Mouse (Mus musculus) E14TG2a.4 (cell line): ENCODE data around the gene Dnajb2.

Experiments used
- H3K27me3 ChIP-seq: 2 replicates; pipeline ENCODE4 v1.6.1; 2014; ENCODE audit warnings: low read length, control low read depth; ENCODE audit not compliant: insufficient read depth
- H3K36me3 ChIP-seq: 2 replicates; pipeline ENCODE4 v1.6.1; 2014; ENCODE audit warnings: low read length, control low read depth; ENCODE audit not compliant: insufficient read depth
- H3K4me1 ChIP-seq: replicated peaks from 2 replicates; pipeline ENCODE4 v1.6.1; 2014; ENCODE audit warnings: low read depth, low read length, control low read depth
- H3K4me3 ChIP-seq: replicated peaks from 2 replicates; pipeline ENCODE4 v1.5.1; 2014; ENCODE audit warnings: mild to moderate bottlenecking, low read length
- H3K9me3 ChIP-seq: 2 replicates; pipeline ENCODE4 v1.6.1; 2014; ENCODE audit warnings: low read length, control low read depth
- CTCF ChIP-seq: conservative IDR thresholded peaks from 2 replicates; pipeline ENCODE4 v1.5.1; 2014; ENCODE audit warnings: low read length
- NANOG ChIP-seq: IDR thresholded peaks from 2 replicates; pipeline ENCODE4 v1.6.1; 2014; ENCODE audit warnings: borderline replicate concordance, low read length, mixed read lengths
- POU5F1 ChIP-seq: IDR thresholded peaks from 2 replicates; pipeline ENCODE4 v1.6.1; 2014; ENCODE audit warnings: low read length, borderline replicate concordance

Gene Dnajb2

DNA sequence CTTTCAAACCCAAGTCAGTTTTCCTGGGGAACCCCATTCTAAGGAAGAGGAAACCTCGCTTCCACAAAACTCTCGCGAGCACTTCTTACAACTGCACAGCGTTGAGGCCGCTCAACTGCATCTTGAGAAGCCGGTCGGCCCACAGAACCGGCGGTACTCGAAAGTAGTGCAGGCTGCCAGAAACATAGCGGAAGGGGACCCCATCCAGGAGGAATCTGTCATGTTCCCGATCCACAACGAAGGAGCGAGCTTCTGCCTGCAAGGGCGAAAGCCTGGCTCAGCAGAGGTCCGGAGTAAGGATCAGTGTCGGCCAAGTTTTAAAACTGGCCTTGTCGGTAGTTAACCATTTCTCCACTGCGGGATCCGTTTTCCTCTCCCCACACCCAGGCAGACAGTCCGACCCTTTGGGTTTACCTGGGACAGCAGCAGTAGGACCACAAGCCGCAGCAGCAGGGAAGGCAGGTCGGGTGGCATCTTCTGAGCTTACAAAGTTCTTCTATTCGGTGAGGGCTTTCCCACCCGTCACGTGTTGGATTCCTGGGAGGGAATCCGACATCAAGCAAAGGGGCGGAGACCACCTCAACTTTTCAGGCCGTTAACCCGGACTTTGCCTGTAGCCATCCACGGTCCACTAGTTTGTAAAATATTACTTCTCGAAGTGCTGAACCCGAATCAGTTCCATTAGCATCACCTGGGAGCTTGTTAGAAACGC lies 27.1 kb upstream of the Dnajb2 start:
- Histone ChIP-seq H3K36me3 (peaks cover 40% of the 10 kb centered on the region), H3K27me3 (no peaks in the 10 kb centered on the region), H3K9me3 (no peaks in the 10 kb centered on the region; the same call in 1 of the 2 replicates), H3K4me1 (peaks cover 54% of the 10 kb centered on the region), H3K4me3 (peak overlapping the region; percentile 78)
- no peak for TF ChIP-seq CTCF

DNA sequence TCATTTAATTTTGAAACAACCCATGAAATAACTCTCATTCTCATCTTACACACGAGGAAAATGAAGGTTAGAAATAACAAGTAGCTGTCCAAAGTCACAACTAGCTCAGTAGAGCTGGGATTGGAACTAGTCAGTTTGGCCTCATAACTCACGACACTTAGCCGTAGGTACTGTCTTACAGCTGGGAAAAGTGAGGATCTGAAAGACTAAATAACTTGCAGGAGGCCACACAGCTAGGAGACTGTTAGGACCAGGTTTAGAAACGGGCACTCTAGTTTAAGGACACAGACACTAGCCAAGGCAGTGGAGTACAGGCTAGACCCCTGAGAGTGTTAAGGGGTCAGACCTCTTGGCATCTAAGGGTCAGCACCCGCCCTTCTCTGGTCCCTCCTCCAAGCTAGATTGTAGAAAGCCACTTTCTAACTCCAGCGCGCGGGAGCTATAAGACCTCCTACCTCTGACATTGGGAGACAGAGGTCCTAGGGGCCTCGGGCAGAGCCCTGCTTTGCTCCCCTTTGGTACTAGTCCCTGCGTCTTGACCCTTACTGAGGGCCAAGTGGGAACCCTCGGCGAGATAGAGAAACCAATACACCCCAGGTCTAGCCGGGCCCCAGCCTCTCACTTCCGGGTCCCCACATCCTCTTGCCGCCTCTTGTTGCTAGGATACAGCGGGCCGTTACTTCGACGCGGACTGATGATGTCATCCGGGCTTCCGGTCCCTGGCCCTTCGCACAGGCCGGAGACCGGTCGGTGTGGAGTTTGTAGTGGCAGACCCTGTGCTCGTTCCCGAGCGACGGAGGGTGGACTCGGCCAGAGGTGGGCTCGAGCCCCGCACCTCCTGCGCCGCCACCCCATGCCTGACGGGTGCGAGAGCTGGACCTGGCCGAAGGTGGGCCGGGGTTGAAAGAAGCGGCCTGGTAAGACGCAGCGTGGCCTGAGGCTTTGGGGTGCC lies 25.8 kb upstream of the Dnajb2 start, which contains the start of the genes Glb1l and Stk16:
Gene Glb1l (minus strand): TSS at position 678 of the 952 bp plus-strand sequence.
Gene Stk16 (plus strand): TSS at position 703 of the 952 bp plus-strand sequence.
- Histone ChIP-seq H3K36me3 (peaks cover 53% of the 10 kb centered on the region), H3K9me3 (no peaks in the 10 kb centered on the region; the same call in 1 of the 2 replicates), H3K27me3 (no peaks in the 10 kb centered on the region), H3K4me1 (peaks cover 67% of the 10 kb centered on the region), H3K4me3 (peak within 1 kb of the TSS; percentile 95)
- no peak for TF ChIP-seq POU5F1
- TF ChIP-seq NANOG = no peak
- TF ChIP-seq CTCF = no peak

DNA sequence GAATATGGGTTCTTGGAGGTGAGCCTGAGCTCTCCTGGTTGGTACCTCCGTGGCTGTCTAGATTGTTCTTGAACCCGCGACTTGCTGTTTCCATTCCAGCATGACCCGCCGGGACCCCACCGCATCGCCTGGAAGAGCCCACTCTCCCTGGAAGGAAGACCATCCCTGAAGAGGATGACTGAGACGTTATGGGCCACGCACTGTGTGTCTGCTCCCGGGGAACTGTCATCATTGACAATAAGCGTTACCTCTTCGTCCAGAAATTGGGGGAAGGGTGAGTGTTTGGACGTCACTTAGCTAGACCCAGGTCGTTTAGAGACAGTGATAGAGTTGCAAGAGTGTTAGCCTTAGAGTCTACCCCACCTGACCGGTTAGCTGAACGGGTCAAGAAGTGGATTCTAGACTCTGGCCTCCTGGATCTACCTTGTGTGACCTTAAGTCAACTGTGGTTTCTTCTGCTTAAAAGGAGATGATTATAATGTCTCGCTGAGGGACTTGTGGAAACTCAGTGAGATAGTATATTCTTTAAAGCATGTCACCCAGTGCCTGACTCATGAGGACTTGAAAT lies 25.0 kb upstream of the Dnajb2 start:
- peaks cover 75% of the 10 kb centered on the region for H3K4me1 ChIP-seq
- H3K9me3 ChIP-seq = no peaks in the 10 kb centered on the region; the same call in 1 of the 2 replicates
- H3K27me3 ChIP-seq = no peaks in the 10 kb centered on the region
- H3K36me3 ChIP-seq = peaks cover 58% of the 10 kb centered on the region
- H3K4me3 ChIP-seq = peak overlapping the region; percentile 95
- no peak for TF ChIP-seq POU5F1
- TF ChIP-seq CTCF = no peak
- TF ChIP-seq NANOG = no peak

DNA sequence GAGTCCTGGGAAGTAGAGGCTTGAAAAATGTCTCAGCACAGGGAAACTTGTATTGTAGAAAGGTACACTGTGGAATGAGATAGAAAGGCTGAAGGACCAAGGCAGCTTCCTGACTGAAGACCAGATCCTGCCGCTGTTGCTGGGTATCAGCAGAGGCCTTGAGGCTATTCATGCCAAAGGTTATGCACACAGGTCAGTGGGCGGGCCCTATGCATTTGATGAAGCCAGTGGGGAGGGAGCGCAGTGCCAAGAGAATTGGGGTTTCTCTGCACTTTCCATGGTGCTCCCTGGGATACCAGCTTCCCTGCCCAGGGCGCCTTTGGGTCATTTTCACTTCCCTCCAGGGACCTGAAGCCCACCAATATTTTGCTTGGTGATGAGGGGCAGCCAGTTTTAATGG lies 23.7 kb upstream of the Dnajb2 start:
- peaks cover 61% of the 10 kb centered on the region for H3K36me3 ChIP-seq
- H3K9me3 ChIP-seq = no peaks in the 10 kb centered on the region
- peak overlapping the region; percentile 95 for H3K4me3 ChIP-seq
- TF ChIP-seq NANOG (no peak), CTCF (no peak), POU5F1 (no peak)
- no peaks in the 10 kb centered on the region for H3K27me3 ChIP-seq
- peaks cover 88% of the 10 kb centered on the region for H3K4me1 ChIP-seq

DNA sequence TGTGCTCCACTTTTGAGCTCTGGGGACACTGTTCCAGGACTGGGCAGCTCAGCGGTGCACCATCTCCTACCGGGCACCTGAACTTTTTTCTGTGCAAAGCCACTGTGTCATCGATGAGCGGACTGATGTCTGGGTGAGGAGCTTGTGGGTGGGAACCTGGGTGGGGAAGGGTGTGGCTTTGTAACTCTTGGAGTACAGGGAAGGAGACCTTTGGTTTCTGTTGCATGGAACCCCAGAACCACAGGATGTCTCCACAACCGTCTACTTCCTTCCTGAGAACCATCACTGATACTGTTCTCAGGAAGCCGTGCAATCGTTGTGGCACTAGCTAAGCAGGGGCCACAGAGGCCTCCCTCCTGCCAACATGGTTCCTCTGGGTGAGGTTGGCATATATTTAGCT lies 23.1 kb upstream of the Dnajb2 start:
- peaks cover 66% of the 10 kb centered on the region for H3K36me3 ChIP-seq
- H3K9me3 ChIP-seq = no peaks in the 10 kb centered on the region
- no peak for TF ChIP-seq POU5F1
- TF ChIP-seq CTCF = no peak
- no peak for TF ChIP-seq NANOG

DNA sequence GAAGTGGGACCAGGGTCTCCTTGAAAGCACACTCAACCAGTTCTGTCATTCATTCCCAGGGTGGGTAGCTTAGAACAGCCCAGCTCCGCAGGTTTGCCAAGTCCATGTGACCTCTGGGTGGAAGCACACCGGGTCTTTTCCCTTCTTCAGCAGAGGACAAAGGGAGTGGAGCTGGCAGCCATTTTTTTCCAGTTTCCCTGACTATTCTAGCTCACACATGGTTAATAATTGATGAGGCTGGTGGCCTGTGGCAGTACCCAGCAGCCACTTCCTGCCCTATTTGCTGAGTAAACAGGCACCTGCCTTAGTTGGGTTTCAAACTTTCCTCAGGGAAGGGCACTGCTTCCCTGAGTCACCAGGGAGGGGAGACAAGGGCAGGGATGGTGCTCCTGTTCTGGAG lies 21.8 kb upstream of the Dnajb2 start:
- no peak for TF ChIP-seq NANOG
- no peak for TF ChIP-seq CTCF
- no peak for TF ChIP-seq POU5F1
- Histone ChIP-seq H3K36me3 (peaks cover 66% of the 10 kb centered on the region), H3K4me1 (peaks cover 90% of the 10 kb centered on the region), H3K27me3 (peaks cover under 1% of the 10 kb centered on the region; the same call in 1 of the 2 replicates), H3K9me3 (no peaks in the 10 kb centered on the region), H3K4me3 (peak overlapping the region; percentile 32)

More for the DNA sequence above, 23.1 kb upstream of the Dnajb2 start:
- Histone ChIP-seq H3K4me1 (peaks cover 91% of the 10 kb centered on the region), H3K27me3 (no peaks in the 10 kb centered on the region), H3K4me3 (peak overlapping the region; percentile 95)

DNA sequence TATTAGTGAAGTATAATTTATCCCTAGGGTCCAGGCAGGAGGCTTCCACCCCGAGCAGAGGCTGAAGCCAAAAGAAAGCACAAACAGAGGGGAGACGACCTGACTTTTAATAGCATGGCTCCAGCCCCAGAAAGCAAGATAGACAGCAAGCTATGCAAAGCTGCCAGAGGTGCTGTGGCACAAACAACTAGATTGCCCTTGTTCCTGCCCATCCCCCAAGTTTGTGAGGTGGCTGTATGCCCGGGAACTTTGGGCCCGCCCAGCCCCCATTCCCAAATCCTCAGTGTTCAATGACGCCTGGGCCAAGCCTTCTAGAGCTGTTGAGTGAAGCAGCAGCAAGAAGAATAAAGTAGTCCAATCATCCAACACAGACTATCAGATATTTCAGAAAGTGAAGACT lies 21.3 kb upstream of the Dnajb2 start:
- no peak for TF ChIP-seq CTCF
- TF ChIP-seq NANOG = no peak
- TF ChIP-seq POU5F1 = no peak
- H3K9me3 ChIP-seq = no peaks in the 10 kb centered on the region
- peaks cover 90% of the 10 kb centered on the region for H3K4me1 ChIP-seq
- H3K27me3 ChIP-seq = peaks cover 5% of the 10 kb centered on the region
- peak overlapping the region; percentile 32 for H3K4me3 ChIP-seq
- peaks cover 66% of the 10 kb centered on the region for H3K36me3 ChIP-seq

DNA sequence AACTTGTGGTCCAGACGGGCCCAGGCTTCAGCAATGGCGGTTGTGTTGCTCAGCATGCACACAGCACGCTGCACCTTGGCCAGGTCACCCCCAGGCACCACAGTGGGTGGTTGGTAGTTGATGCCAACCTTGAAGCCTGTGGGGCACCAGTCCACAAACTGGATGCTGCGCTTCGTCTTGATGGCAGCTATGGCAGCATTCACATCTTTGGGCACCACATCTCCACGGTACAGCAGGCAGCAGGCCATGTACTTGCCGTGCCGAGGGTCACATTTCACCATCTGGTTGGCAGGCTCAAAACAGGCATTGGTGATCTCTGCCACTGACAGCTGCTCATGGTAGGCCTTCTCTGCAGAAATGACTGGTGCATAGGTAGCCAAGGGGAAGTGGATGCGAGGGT lies 20.4 kb upstream of the Dnajb2 start:
- TF ChIP-seq POU5F1 (no peak), CTCF (no peak), NANOG (no peak)
- Histone ChIP-seq H3K36me3 (peaks cover 66% of the 10 kb centered on the region), H3K4me1 (peaks cover 93% of the 10 kb centered on the region), H3K9me3 (no peaks in the 10 kb centered on the region), H3K4me3 (0 out of 2 replicates have a peak overlapping the region, but pooled peaks have one; percentile 32), H3K27me3 (peaks cover 14% of the 10 kb centered on the region)
